Mouse (Mus musculus): ENCODE data around the gene Ap4b1.

DNA sequence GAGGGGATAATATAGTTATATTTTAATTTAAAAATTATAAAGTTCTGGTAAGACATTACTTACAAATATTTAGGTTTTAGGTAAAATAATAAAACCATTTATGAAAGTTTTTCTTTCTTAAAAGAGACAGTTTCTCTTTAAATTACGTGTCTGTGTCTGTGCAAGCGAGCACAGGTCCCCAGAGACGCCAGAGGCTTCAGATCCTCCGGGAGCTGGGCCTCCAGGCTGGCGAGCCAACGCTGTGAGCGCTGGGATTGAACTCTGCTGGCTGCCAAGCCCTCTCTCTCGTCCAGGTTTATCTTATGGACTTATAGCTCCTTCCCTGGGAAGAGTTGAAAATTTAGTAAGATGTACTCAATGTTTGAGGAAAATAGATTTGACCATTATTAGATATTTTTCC lies 44.5 kb downstream of the Ap4b1 start:
- TF ChIP-seq CTCF (IDR thresholded peaks at IDR 0.05; ENCODE audit: control insufficient read depth, insufficient read depth, insufficient replicate concordance, low read depth, low read length) (no peak), POLR2A (IDR thresholded peaks at IDR 0.05; ENCODE audit: control insufficient read depth, low read depth, low read length) (no peak)

All from testis, adult 2 months (tissue).